Mouse (Mus musculus): ENCODE measurements at regions not wholly inside any gene's neighbourhood (a gene's known extent, or its start where the extent isn't known, plus 50 kb on each side); places are given as distances from the start of the nearest gene placed in this dataset.
A peak's percentile ranks its signal among the peaks of the same experiment; 100 is the strongest.

GRCm38 (mm10) chr2:170218230-170219044 is 70.5 kb upstream of the Zfp217 start:
- DNase-seq = peak; percentile 43 to 63

GRCm38 (mm10) chr2:170216311-170216710 is 68.4 kb upstream of the Zfp217 start:
- DNase-seq = no peak

GRCm38 (mm10) chr2:170209121-170209520 is 61.2 kb upstream of the Zfp217 start:
- peak; percentile 90 to 92 for DNase-seq

GRCm38 (mm10) chr2:170207878-170208277 is 60.0 kb upstream of the Zfp217 start:
- DNase-seq = no peak

GRCm38 (mm10) chr2:170207395-170207794 is 59.5 kb upstream of the Zfp217 start:
- no peak for DNase-seq

GRCm38 (mm10) chr2:170206870-170207269 is 59.0 kb upstream of the Zfp217 start:
- no peak for DNase-seq

GRCm38 (mm10) chr2:170206442-170206754 is 58.5 kb upstream of the Zfp217 start:
- no peak for DNase-seq

GRCm38 (mm10) chr2:170205591-170206441 is 57.9 kb upstream of the Zfp217 start:
- no peak for DNase-seq

- no peak for DNase-seq
Measured at GRCm38 (mm10) chr2:170204768-170205514, 57.0 kb upstream of the Zfp217 start.

- no peak for DNase-seq
Measured at GRCm38 (mm10) chr2:170203496-170203895, 55.6 kb upstream of the Zfp217 start.

- no peak for DNase-seq
Measured at GRCm38 (mm10) chr2:170201816-170202371, 54.0 kb upstream of the Zfp217 start.
